Mouse (Mus musculus): Measurements from ENCODE around the gene Ces2g. TPM values are rescaled to one million over a fixed set of nuclear protein-coding genes. Genes with fewer than 3 reads are reported as not detected.

Gene Ces2g
- polyA plus RNA-seq, 1 experiment from 2014 or later: 12.8 TPM

DNA sequence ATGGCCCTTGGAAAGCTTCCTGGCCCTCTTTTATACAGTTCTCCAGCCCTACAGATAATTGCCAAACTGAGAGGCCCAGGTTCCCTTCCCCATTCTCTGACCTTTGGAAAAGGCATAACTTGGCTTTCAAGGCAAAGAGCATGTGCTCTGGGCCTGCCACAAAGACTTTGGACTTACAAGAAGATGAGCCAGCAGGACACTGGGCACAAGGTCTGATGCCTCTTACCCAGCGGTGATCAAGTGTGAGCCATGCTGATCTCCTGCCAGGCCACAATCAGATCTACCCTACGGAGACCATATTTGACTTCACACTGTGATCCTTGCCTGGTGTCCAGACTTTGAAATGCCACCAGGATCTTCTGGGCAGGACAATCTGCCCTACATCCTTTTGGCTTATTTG, 23.4 kb downstream of the Ces2g start:
- Histone ChIP-seq H3K4me2 (ENCODE audit: low read depth, low read length) (no peak overlapping the region), H3K27ac (ENCODE audit: low read length) (no peak overlapping the region), H3K4me3 (replicated peaks; ENCODE audit: low read length) (no peak overlapping the region), H3K4me1 (ENCODE audit: control insufficient read depth, insufficient read depth, low read length) (no peaks in the 10 kb centered on the region), H3K9me3 (replicated peaks; ENCODE audit: control insufficient read depth, low read length) (no peaks in the 10 kb centered on the region; the same call in 1 of the 2 replicates), H3K36me3 (ENCODE audit: control insufficient read depth, insufficient read depth, low read length) (no peaks in the 10 kb centered on the region), H3K9ac (ENCODE audit: low read length) (no peak overlapping the region), H3K27me3 (ENCODE audit: control insufficient read depth, insufficient read depth, low read length) (no peaks in the 10 kb centered on the region)
- no peak for ATAC-seq (ENCODE audit: insufficient read depth, low FRiP score)
- WGBS: 91% methylated on average over 2 of the region's 2 CpGs

DNA sequence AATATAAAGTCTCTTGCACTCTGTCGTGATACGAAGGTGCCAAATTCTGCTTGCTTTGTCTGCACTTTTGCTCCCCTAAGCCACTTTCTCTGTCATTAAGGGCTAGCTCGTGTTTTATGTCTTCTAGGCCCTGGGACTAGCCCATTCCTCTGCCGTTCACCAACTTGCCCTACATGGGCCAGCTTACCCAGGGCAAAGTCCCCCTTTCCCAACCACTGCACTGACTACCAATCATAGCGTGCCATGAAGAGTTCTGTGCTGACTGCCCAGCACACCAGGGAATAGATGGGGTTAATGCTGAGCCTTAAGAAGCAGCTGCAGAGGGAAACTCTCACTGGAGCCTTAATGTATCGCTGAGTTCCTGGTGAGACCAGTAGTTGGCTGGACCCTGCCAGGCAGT, 36.7 kb downstream of the Ces2g start:
- ATAC-seq (ENCODE audit: insufficient read depth, low FRiP score): no peak
- 72% methylated on average over 6 of the region's 6 CpGs for WGBS
- H3K36me3 ChIP-seq (ENCODE audit: control insufficient read depth, insufficient read depth, low read length): no peaks in the 10 kb centered on the region

DNA sequence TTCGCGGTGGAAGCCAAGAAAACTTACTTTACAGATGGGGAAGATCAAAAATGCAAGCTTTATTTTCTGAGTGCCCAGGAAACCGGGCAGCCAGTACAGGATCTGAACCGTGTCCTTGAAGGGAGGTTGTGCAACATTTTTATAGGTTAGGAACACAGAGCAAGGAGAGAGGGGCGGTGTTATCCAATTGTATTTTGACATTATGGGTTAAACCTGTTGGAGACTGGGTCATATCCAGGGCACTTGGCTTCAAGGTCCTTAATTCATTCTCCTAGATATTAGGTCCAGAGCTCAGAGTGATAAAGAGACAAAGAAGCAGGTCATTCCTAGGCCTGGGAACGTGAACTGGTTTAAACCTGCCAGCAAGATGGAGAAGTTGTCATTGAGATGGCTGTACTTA, 37.7 kb downstream of the Ces2g start:
- Histone ChIP-seq H3K27me3 (ENCODE audit: control insufficient read depth, insufficient read depth, low read length) (no peaks in the 10 kb centered on the region), H3K27ac (ENCODE audit: low read length) (no peak overlapping the region), H3K36me3 (ENCODE audit: control insufficient read depth, insufficient read depth, low read length) (no peaks in the 10 kb centered on the region), H3K9ac (ENCODE audit: low read length) (no peak overlapping the region), H3K4me3 (replicated peaks; ENCODE audit: low read length) (no peak overlapping the region), H3K4me1 (ENCODE audit: control insufficient read depth, insufficient read depth, low read length) (no peaks in the 10 kb centered on the region), H3K4me2 (ENCODE audit: low read depth, low read length) (no peak overlapping the region), H3K9me3 (replicated peaks; ENCODE audit: control insufficient read depth, low read length) (no peaks in the 10 kb centered on the region)
- WGBS: 75% methylated on average over 6 of the region's 6 CpGs
- ATAC-seq (ENCODE audit: insufficient read depth, low FRiP score): no peak

More for the DNA sequence above, 36.7 kb downstream of the Ces2g start:
- no peak overlapping the region for H3K27ac ChIP-seq (ENCODE audit: low read length)
- H3K9ac ChIP-seq (ENCODE audit: low read length): no peak overlapping the region
- H3K4me3 ChIP-seq (replicated peaks; ENCODE audit: low read length): no peak overlapping the region
- H3K27me3 ChIP-seq (ENCODE audit: control insufficient read depth, insufficient read depth, low read length): no peaks in the 10 kb centered on the region
- H3K4me1 ChIP-seq (ENCODE audit: control insufficient read depth, insufficient read depth, low read length): no peaks in the 10 kb centered on the region
- H3K4me2 ChIP-seq (ENCODE audit: low read depth, low read length): no peak overlapping the region
- H3K9me3 ChIP-seq (replicated peaks; ENCODE audit: control insufficient read depth, low read length): no peaks in the 10 kb centered on the region

DNA sequence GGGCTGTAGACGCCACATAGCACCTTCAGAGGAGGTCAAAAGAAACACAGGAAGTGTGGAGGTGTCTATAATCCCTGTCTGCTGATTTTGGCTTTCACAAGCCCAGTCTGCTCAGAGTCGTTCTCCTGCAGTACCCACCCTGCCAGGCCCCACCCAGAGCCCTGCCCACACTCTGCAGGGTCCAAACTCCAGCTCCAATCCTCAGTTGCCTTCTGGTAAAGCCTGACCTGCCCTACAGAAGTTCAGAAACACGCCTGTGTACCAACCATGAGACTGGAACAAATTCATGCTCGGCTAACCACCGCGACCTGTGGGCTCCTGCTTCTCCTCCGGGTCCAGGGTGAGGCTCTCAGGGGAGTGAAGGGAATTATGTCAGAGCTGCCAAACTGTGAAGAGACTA, 39.1 kb downstream of the Ces2g start, which contains the start of gene Ces2h:
TSS of gene Ces2h (plus strand) at position 268 of the 400 bp plus-strand sequence.
- ATAC-seq (ENCODE audit: insufficient read depth, low FRiP score): peak; percentile 77; the same call in 1 of the 2 replicates
- Histone ChIP-seq H3K9ac (ENCODE audit: low read length) (no peak within 1 kb of the TSS), H3K9me3 (replicated peaks; ENCODE audit: control insufficient read depth, low read length) (no peaks in the 10 kb centered on the region), H3K27ac (ENCODE audit: low read length) (no peak within 1 kb of the TSS), H3K27me3 (ENCODE audit: control insufficient read depth, insufficient read depth, low read length) (no peaks in the 10 kb centered on the region), H3K4me2 (ENCODE audit: low read depth, low read length) (no peak within 1 kb of the TSS), H3K4me1 (ENCODE audit: control insufficient read depth, insufficient read depth, low read length) (no peaks in the 10 kb centered on the region), H3K36me3 (ENCODE audit: control insufficient read depth, insufficient read depth, low read length) (no peaks in the 10 kb centered on the region), H3K4me3 (replicated peaks; ENCODE audit: low read length) (no peak within 1 kb of the TSS)
- 69% methylated on average over 7 of the region's 7 CpGs for WGBS

DNA sequence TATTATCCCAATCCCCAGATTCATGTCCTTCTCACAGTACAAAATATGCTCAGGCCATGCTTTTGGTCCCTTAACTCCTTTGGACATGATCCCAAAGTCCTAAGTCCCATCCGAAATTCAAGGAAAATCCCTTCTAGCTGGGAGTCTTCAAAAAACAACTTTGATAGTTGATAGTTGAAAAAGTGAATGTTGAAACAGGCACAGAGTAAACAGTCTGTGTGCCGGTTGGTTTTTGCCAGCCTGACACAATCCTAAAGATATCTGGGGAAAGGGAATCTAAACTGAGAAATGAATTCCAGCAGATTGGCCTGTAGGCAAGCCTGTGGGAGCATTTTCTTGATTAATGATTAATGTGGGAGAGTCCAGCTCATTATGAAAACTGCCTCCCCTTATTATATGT, 48.5 kb downstream of the Ces2g start:
- Histone ChIP-seq H3K4me1 (ENCODE audit: control insufficient read depth, insufficient read depth, low read length) (no peaks in the 10 kb centered on the region), H3K9me3 (replicated peaks; ENCODE audit: control insufficient read depth, low read length) (no peaks in the 10 kb centered on the region), H3K27me3 (ENCODE audit: control insufficient read depth, insufficient read depth, low read length) (no peaks in the 10 kb centered on the region), H3K4me3 (replicated peaks; ENCODE audit: low read length) (no peak overlapping the region), H3K9ac (ENCODE audit: low read length) (no peak overlapping the region), H3K36me3 (ENCODE audit: control insufficient read depth, insufficient read depth, low read length) (no peaks in the 10 kb centered on the region), H3K27ac (ENCODE audit: low read length) (no peak overlapping the region), H3K4me2 (ENCODE audit: low read depth, low read length) (no peak overlapping the region)
- peak; percentile 29; the same call in 1 of the 2 replicates for ATAC-seq (ENCODE audit: insufficient read depth, low FRiP score)
- WGBS: 56% methylated on average over 2 of the region's 2 CpGs

DNA sequence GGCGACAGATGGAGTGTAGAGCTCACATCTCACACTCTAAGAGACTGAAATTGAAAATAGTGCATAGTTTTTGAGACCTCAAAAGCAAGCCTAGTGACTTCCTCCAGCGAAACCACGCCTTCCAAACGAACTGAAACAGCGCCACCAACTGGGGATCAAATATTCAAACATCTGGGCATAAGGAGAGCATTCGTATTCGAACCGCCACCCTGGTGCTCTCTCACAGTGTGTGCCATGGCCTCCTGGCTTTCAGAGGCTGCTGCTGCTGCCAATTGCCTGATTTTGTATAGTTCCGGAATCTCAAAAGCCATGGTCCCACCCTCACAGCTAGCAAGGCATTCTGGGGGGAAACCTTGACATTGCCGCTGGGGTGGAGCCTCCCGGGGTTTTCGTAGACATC, 49.6 kb downstream of the Ces2g start:
- Histone ChIP-seq H3K27me3 (ENCODE audit: control insufficient read depth, insufficient read depth, low read length) (no peaks in the 10 kb centered on the region), H3K9ac (ENCODE audit: low read length) (no peak overlapping the region), H3K36me3 (ENCODE audit: control insufficient read depth, insufficient read depth, low read length) (no peaks in the 10 kb centered on the region), H3K9me3 (replicated peaks; ENCODE audit: control insufficient read depth, low read length) (no peaks in the 10 kb centered on the region), H3K4me3 (replicated peaks; ENCODE audit: low read length) (no peak overlapping the region), H3K27ac (ENCODE audit: low read length) (no peak overlapping the region), H3K4me2 (ENCODE audit: low read depth, low read length) (no peak overlapping the region), H3K4me1 (ENCODE audit: control insufficient read depth, insufficient read depth, low read length) (no peaks in the 10 kb centered on the region)
- no peak for ATAC-seq (ENCODE audit: insufficient read depth, low FRiP score)
- 81% methylated on average over 12 of the region's 12 CpGs for WGBS

DNA sequence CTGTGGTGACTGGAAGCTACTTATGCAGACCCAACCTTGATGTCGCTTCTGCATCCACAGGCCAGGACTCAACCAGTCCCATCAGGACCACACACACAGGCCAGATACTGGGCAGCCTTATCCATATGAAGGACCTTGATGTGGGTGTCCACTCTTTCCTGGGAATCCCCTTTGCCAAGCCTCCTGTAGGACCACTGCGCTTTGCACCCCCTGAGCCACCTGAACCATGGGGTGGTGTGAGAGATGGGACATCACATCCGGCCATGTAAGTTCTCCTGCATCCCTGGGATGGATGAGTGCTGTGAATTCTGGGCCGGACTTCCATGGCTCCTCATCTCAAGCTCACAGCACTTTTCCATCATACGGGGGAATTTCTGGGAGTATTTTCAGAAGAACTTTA, 52.9 kb downstream of the Ces2g start:
- Histone ChIP-seq H3K36me3 (ENCODE audit: control insufficient read depth, insufficient read depth, low read length) (no peaks in the 10 kb centered on the region), H3K9me3 (replicated peaks; ENCODE audit: control insufficient read depth, low read length) (no peaks in the 10 kb centered on the region), H3K4me1 (ENCODE audit: control insufficient read depth, insufficient read depth, low read length) (no peaks in the 10 kb centered on the region), H3K9ac (ENCODE audit: low read length) (no peak overlapping the region), H3K27me3 (ENCODE audit: control insufficient read depth, insufficient read depth, low read length) (no peaks in the 10 kb centered on the region), H3K4me2 (ENCODE audit: low read depth, low read length) (no peak overlapping the region), H3K4me3 (replicated peaks; ENCODE audit: low read length) (no peak overlapping the region), H3K27ac (ENCODE audit: low read length) (no peak overlapping the region)
- ATAC-seq (ENCODE audit: insufficient read depth, low FRiP score): no peak
- WGBS: 93% methylated on average over 5 of the region's 5 CpGs

Other genes starting within 250 kb of the Ces2g start
- 1.3 and 1.4 TPM in 2 replicates for gene Ces2a, start 227.7 kb upstream of the Ces2g start, polyA plus RNA-seq (2015; fragmentation: Nextera tagmentation; extraction: Ambion mirVana)
- 1.0 and 1.5 TPM in 2 replicates for gene Ces2b, start 130.1 kb upstream of the Ces2g start, polyA plus RNA-seq (2015; fragmentation: Nextera tagmentation; extraction: Ambion mirVana)
- 1.4 and 2.2 TPM in 2 replicates for gene Ces2c, start 114.7 kb upstream of the Ces2g start, polyA plus RNA-seq (2015; fragmentation: Nextera tagmentation; extraction: Ambion mirVana)
- 5.6 and 7.9 TPM in 2 replicates for gene Ces2e, start 35.5 kb upstream of the Ces2g start, polyA plus RNA-seq (2015; fragmentation: Nextera tagmentation; extraction: Ambion mirVana)
- gene Ces2f, start 14.4 kb upstream of the Ces2g start, polyA plus RNA-seq (2015; fragmentation: Nextera tagmentation; extraction: Ambion mirVana): 0.53 and 0.69 TPM in 2 replicates
- gene Ces2h, start 39.1 kb downstream of the Ces2g start, polyA plus RNA-seq (2015; fragmentation: Nextera tagmentation; extraction: Ambion mirVana): not detected in 2 replicates
- gene Ces3a, start 86.9 kb downstream of the Ces2g start, polyA plus RNA-seq (2015; fragmentation: Nextera tagmentation; extraction: Ambion mirVana): not detected in 2 replicates
- not detected in 2 replicates for gene Ces3b, start 122.0 kb downstream of the Ces2g start, polyA plus RNA-seq (2015; fragmentation: Nextera tagmentation; extraction: Ambion mirVana)
- not detected in 2 replicates for gene Ces4a, start 170.1 kb downstream of the Ces2g start, polyA plus RNA-seq (2015; fragmentation: Nextera tagmentation; extraction: Ambion mirVana)
- 41.8 and 46.1 TPM in 2 replicates for gene Cbfb, start 209.0 kb downstream of the Ces2g start, polyA plus RNA-seq (2015; fragmentation: Nextera tagmentation; extraction: Ambion mirVana)